Mouse (Mus musculus) stomach, postnatal 0 days (tissue): ENCODE results near the gene Glis2.

Source experiments
- CTCF ChIP-seq: IDR thresholded peaks from 2 replicates; pipeline ENCODE4 v1.5.1; 2016; ENCODE audit warnings: antibody characterized with exemption, low read depth, mild to moderate bottlenecking, moderate library complexity
- EP300 ChIP-seq: optimal IDR thresholded peaks from 2 replicates; pipeline ENCODE3; 2016; ENCODE audit warnings: antibody characterized with exemption

- peak; percentile 31; the same call in 1 of the 2 replicates for TF ChIP-seq CTCF
- no peak for TF ChIP-seq EP300
Observed at GRCm38 (mm10) chr16:4643670-4644419, 49.3 kb downstream of the Glis2 start.
